Mouse (Mus musculus) forebrain, embryonic 12.5 days (tissue): ENCODE measurements around the gene Ensa. TPM values are rescaled to one million over a fixed set of nuclear protein-coding genes. Genes with fewer than 3 reads are reported as not detected.
A peak's percentile ranks its signal among the peaks of the same experiment; 100 is the strongest.

Source experiments
- ATAC-seq: fragments of 200-750 bp; cut with Nextera tagmentation; 2 replicates; pipeline ENCODE4 v1.8.0; 2017; ENCODE audit warnings: moderate TSS enrichment; ENCODE audit not compliant: low FRiP score
- H3K27ac ChIP-seq: fragments of 300-500 bp; sonication (generic); 2 replicates; pipeline ENCODE4 v1.5.1; 2016; ENCODE audit warnings: mild to moderate bottlenecking
- H3K27me3 ChIP-seq: fragments of 300-500 bp; sonication (generic); 2 replicates; pipeline ENCODE4 v1.6.1; 2016; ENCODE audit warnings: mild to moderate bottlenecking
- H3K36me3 ChIP-seq: fragments of 300-500 bp; sonication (generic); replicated peaks from 2 replicates; pipeline ENCODE4 v1.6.1; 2016; ENCODE audit warnings: mild to moderate bottlenecking
- H3K4me1 ChIP-seq: fragments of 300-500 bp; sonication (generic); 2 replicates; pipeline ENCODE4 v1.6.1; 2016
- H3K4me2 ChIP-seq: fragments of 300-500 bp; sonication (generic); 2 replicates; pipeline ENCODE4 v1.6.1; 2016; ENCODE audit warnings: mild to moderate bottlenecking, moderate library complexity
- H3K4me3 ChIP-seq: fragments of 300-500 bp; sonication (generic); replicated peaks from 2 replicates; pipeline ENCODE4 v1.5.1; 2016; ENCODE audit warnings: mild to moderate bottlenecking
- H3K9ac ChIP-seq: fragments of 300-500 bp; sonication (generic); 2 replicates; pipeline ENCODE4 v1.6.1; 2016; ENCODE audit warnings: mild to moderate bottlenecking
- H3K9me3 ChIP-seq: fragments of 300-500 bp; sonication (generic); 2 replicates; pipeline ENCODE4 v1.6.1; 2016
- WGBS: fragments of 180-500 bp; shearing (Covaris S2); methylation state at CpG from one replicate; pipeline ENCODE4 v1.1.7; 2016; 5-methylcytosine and 5-hydroxymethylcytosine counted together
- polyA plus RNA-seq: library from polyadenylated mRNA; unstranded; fragments of >200 nt; fragmentation: Nextera tagmentation; extraction: Ambion mirVana; gene quantifications from 2 replicates; pipeline ENCODE4 v1.2.1, GENCODE M21; 2016

The Ensa gene
- polyA plus RNA-seq, 1 experiment from 2014 or later = 104 TPM

GRCm38 (mm10) chr3:95658868-95659712 is 34.3 kb downstream of the Ensa start:
- Histone ChIP-seq H3K9ac (peak overlapping the region; percentile 99), H3K4me3 (peak overlapping the region; percentile 94), H3K27me3 (no peaks in the 10 kb centered on the region), H3K27ac (peak overlapping the region; percentile 98), H3K9me3 (no peaks in the 10 kb centered on the region), H3K36me3 (peaks cover 32% of the 10 kb centered on the region), H3K4me2 (peak overlapping the region; percentile 88), H3K4me1 (peaks cover 46% of the 10 kb centered on the region)
- WGBS = 0% methylated on average over 109 of the region's 113 CpGs
- peak; percentile 81 for ATAC-seq

- H3K9me3 ChIP-seq = no peaks in the 10 kb centered on the region
- peak overlapping the region; percentile 88 for H3K4me2 ChIP-seq
- H3K27me3 ChIP-seq = no peaks in the 10 kb centered on the region
- 4% methylated on average over 8 of the region's 8 CpGs for WGBS
- H3K9ac ChIP-seq = peak overlapping the region; percentile 99
- H3K4me1 ChIP-seq = peaks cover 49% of the 10 kb centered on the region
- H3K4me3 ChIP-seq = peak overlapping the region; percentile 94
- peak overlapping the region; percentile 98 for H3K27ac ChIP-seq
- ATAC-seq = no peak
- H3K36me3 ChIP-seq = peaks cover 41% of the 10 kb centered on the region
Measured at GRCm38 (mm10) chr3:95659948-95660347, 35.2 kb downstream of the Ensa start.

GRCm38 (mm10) chr3:95660788-95661478 is 36.1 kb downstream of the Ensa start:
- peak overlapping the region; percentile 88 for H3K4me2 ChIP-seq
- peak overlapping the region; percentile 94 for H3K4me3 ChIP-seq
- peaks cover 47% of the 10 kb centered on the region for H3K36me3 ChIP-seq
- peaks cover 49% of the 10 kb centered on the region for H3K4me1 ChIP-seq
- H3K27ac ChIP-seq = no peak overlapping the region
- H3K9me3 ChIP-seq = no peaks in the 10 kb centered on the region
- H3K9ac ChIP-seq = peak overlapping the region; percentile 99
- ATAC-seq = no peak
- 67% methylated on average over 2 of the region's 2 CpGs for WGBS
- H3K27me3 ChIP-seq = no peaks in the 10 kb centered on the region

- Histone ChIP-seq H3K4me3 (no peak overlapping the region), H3K9me3 (no peaks in the 10 kb centered on the region), H3K9ac (no peak overlapping the region), H3K27ac (no peak overlapping the region), H3K4me1 (peaks cover 49% of the 10 kb centered on the region), H3K4me2 (peak overlapping the region; percentile 19; the same call in 1 of the 2 replicates), H3K27me3 (no peaks in the 10 kb centered on the region), H3K36me3 (peaks cover 52% of the 10 kb centered on the region)
- 76% methylated on average over 7 of the region's 7 CpGs for WGBS
- no peak for ATAC-seq
Measured at GRCm38 (mm10) chr3:95661945-95662715, 37.3 kb downstream of the Ensa start.

DNA sequence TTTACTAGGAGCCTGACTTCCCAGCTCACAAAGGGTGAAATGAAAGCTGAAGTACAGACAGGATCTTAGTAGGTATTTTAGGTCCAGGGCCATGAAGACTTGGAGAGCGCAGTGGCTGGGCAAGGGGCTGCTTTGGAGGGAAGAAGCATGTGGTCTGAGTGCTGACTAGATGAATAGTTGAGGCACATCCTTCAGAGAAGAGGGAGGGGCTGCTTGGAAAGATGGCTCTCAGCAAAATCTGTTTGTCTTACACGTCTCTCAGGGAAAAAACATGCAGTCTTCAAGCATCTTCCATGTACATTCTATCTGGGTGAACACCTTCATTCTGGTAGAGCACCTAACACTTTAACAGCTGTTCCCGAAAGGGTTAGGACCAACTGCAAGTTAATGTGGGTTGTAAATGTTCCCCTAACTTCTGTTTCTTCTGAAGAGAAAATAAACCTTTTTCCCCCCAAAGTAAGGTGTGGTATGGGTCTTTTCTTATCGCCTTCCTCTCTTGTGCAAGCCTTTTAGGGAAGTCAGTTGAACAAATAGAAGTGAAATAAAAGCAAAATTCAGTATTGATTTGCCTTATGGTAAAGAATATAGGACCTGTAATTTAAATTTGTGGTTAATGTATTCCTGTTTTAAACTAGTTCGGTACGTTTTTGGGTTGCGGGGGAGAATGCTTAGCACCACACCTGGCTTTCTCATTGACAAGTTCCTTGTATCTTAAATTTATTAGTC is 38.1 kb downstream of the Ensa start:
- peaks cover 50% of the 10 kb centered on the region for H3K4me1 ChIP-seq
- H3K27me3 ChIP-seq = no peaks in the 10 kb centered on the region
- WGBS = 89% methylated on average over 7 of the region's 7 CpGs
- no peak overlapping the region for H3K4me2 ChIP-seq
- peaks cover 52% of the 10 kb centered on the region for H3K36me3 ChIP-seq
- H3K27ac ChIP-seq = no peak overlapping the region
- ATAC-seq = no peak
- H3K9ac ChIP-seq = no peak overlapping the region
- no peaks in the 10 kb centered on the region for H3K9me3 ChIP-seq
- no peak overlapping the region for H3K4me3 ChIP-seq

DNA sequence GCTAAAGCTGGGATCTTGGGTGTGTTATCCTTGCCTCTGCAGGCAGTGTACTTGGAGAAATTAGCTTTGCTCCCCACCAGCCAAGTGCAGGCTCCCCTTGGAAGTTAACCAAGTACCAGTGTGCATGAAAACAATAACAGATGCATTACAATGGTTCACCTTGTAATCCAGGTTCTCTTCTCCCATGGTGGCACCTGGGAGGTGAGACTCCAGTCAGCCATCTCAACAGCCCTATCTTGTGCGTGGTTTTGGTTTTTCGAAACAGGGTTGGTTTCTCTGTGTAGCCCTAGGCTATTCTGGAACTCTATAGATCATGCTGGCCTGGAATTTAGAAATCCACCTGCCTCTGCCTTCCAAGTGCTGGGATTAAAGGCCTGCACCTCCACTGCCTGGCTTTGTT is 38.7 kb downstream of the Ensa start:
- Histone ChIP-seq H3K9me3 (no peaks in the 10 kb centered on the region), H3K27ac (no peak overlapping the region), H3K4me2 (no peak overlapping the region), H3K4me1 (peaks cover 52% of the 10 kb centered on the region), H3K9ac (no peak overlapping the region), H3K36me3 (peaks cover 53% of the 10 kb centered on the region), H3K27me3 (no peaks in the 10 kb centered on the region), H3K4me3 (no peak overlapping the region)
- 87% methylated on average over 2 of the region's 2 CpGs for WGBS
- no peak for ATAC-seq

DNA sequence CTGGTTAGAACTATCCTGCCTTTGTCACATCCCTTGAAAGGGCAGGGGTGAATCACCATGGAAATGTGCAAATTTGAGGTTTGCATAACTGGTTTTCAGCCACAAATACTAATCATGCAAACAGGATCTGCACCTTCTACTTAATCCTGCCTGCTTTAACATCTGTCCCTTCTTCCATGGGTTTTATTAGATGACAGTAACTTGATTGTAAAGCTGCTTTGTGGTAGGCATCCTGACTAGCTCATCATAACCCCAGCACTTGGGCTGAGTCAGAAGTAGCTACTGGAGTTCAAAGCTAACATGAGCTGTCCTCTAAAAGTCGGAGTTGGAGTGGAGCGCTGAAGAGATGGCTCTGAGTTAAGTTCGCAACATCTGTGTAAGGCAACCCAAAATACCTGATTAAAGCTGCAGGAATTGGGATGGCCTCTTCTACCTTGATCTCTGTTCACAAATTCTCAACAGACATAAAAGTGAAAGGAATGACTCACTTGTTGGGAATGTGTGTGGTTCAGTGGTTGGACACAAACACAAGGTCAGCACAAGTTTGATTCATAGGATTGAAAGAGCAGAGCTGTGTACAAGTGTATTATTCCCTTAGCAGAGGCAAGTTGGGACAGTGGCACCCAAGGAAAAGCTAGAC is 39.3 kb downstream of the Ensa start:
- Histone ChIP-seq H3K36me3 (peaks cover 58% of the 10 kb centered on the region), H3K4me3 (no peak overlapping the region), H3K27ac (no peak overlapping the region), H3K9ac (no peak overlapping the region), H3K27me3 (no peaks in the 10 kb centered on the region), H3K9me3 (no peaks in the 10 kb centered on the region), H3K4me2 (no peak overlapping the region), H3K4me1 (peaks cover 56% of the 10 kb centered on the region)
- no peak for ATAC-seq
- WGBS = 94% methylated on average over 3 of the region's 3 CpGs

- Histone ChIP-seq H3K4me2 (no peak overlapping the region), H3K36me3 (peaks cover 66% of the 10 kb centered on the region), H3K27ac (no peak overlapping the region), H3K9ac (no peak overlapping the region), H3K4me3 (no peak overlapping the region), H3K9me3 (no peaks in the 10 kb centered on the region), H3K4me1 (peaks cover 56% of the 10 kb centered on the region), H3K27me3 (no peaks in the 10 kb centered on the region)
- no peak for ATAC-seq
- 87% methylated on average over 4 of the region's 4 CpGs for WGBS
Measured at GRCm38 (mm10) chr3:95664940-95665352, 40.2 kb downstream of the Ensa start.

GRCm38 (mm10) chr3:95666124-95666844 is 41.5 kb downstream of the Ensa start:
- H3K36me3 ChIP-seq = peaks cover 59% of the 10 kb centered on the region

GRCm38 (mm10) chr3:95667521-95667920 is 42.7 kb downstream of the Ensa start:
- WGBS = 72% methylated on average over 4 of the region's 4 CpGs

More at GRCm38 (mm10) chr3:95666124-95666844, 41.5 kb downstream of the Ensa start:
- no peak overlapping the region for H3K27ac ChIP-seq
- no peak overlapping the region for H3K4me2 ChIP-seq
- no peak overlapping the region for H3K4me3 ChIP-seq
- no peaks in the 10 kb centered on the region for H3K9me3 ChIP-seq
- ATAC-seq = no peak
- WGBS = 63% methylated on average over 6 of the region's 6 CpGs
- H3K27me3 ChIP-seq = no peaks in the 10 kb centered on the region
- H3K9ac ChIP-seq = no peak overlapping the region
- peaks cover 44% of the 10 kb centered on the region for H3K4me1 ChIP-seq

DNA sequence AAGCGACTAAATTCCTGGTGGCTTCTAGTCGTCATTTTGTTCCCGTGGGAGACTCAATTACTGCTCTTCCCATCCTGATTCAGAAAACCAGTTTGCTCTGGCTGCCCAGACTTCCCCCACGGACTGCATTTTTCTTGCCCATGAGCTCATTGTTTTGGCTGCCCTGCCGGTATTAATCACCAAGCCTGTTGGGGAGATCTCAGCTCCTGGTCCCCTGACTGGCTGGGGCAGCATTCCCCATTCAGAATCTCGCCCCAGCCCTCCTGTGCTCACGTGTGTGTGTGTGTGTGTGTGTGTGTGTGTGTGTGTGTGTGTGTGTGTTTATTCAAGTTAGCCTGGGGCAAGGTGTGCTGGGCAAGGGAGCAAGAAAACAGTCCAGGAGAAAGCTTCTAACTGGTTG is 43.2 kb downstream of the Ensa start:
- WGBS = 31% methylated on average over 7 of the region's 7 CpGs
- Histone ChIP-seq H3K27me3 (no peaks in the 10 kb centered on the region), H3K9me3 (no peaks in the 10 kb centered on the region), H3K27ac (peak overlapping the region; percentile 80), H3K4me1 (peaks cover 34% of the 10 kb centered on the region), H3K36me3 (peaks cover 45% of the 10 kb centered on the region), H3K9ac (0 out of 2 replicates have a peak overlapping the region, but pooled peaks have one; percentile 3), H3K4me3 (no peak overlapping the region), H3K4me2 (no peak overlapping the region)
- peak; percentile 36; the same call in 1 of the 2 replicates for ATAC-seq

More at GRCm38 (mm10) chr3:95667521-95667920, 42.7 kb downstream of the Ensa start:
- 0 out of 2 replicates have a peak overlapping the region, but pooled peaks have one; percentile 3 for H3K9ac ChIP-seq
- H3K9me3 ChIP-seq = no peaks in the 10 kb centered on the region
- H3K4me3 ChIP-seq = no peak overlapping the region
- H3K36me3 ChIP-seq = peaks cover 50% of the 10 kb centered on the region
- no peaks in the 10 kb centered on the region for H3K27me3 ChIP-seq
- peak overlapping the region; percentile 80 for H3K27ac ChIP-seq
- peak; percentile 16; the same call in 1 of the 2 replicates for ATAC-seq
- no peak overlapping the region for H3K4me2 ChIP-seq
- H3K4me1 ChIP-seq = peaks cover 35% of the 10 kb centered on the region
